Mouse (Mus musculus) megakaryocyte, adult 5-6 weeks (primary cell): ENCODE measurements around the gene Nufip2. TPM values are rescaled to one million over a fixed set of nuclear protein-coding genes. Genes with fewer than 3 reads are reported as not detected.

Experiments used
- ATAC-seq: 2 replicates; pipeline ENCODE4 v1.8.0; 2016; ENCODE audit warnings: mild to moderate bottlenecking, inconsistent platforms; ENCODE audit not compliant: poor library complexity, severe bottlenecking
- total RNA-seq, 2 experiments: library from RNA; stranded (forward) in 1 of 2; stranded (reverse) in 1 of 2; fragments of 153-499, 151-499 nt in 1 of 2; fragments of 221-1000, 200-1000 nt in 1 of 2; gene quantifications; 2 replicates each; pipeline versions ENCODE4 v1.2.3 to v1.2.4; 2015 to 2017

The Nufip2 gene
- total RNA-seq, 2 experiments from 2014 or later = 69.6 to 75.2 TPM

DNA sequence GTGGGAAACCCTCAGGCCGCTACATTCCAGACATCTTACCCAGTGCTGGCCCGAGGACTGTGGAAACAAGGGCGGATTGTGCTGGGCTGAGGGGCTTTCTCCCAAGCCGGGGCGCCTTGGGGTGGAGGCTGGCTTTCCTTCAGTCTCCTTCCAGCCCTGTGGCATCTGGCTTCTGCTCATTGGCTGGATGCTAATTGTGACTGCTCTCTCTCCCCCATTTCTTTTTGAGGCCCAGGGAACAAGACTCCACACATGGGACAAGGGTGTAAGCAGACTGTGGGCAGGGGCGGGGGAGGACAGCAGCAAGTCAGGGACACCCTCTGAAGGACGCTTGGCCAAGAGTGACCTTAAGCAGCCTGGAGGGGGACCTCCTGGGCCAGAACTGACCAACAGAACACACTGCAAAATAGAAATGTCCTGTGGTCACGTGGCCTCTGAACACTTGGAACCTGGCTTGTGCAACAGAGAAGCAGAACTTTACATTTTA is 105.3 kb downstream of the Nufip2 start:
- ATAC-seq = no peak

Other genes with a start within 250 kb of the Nufip2 start
- 0.09 and 0.21 TPM in 2 replicates for gene Coro6, start 223.7 kb upstream of the Nufip2 start, total RNA-seq (2015)
- gene Coro6, start 223.7 kb upstream of the Nufip2 start, total RNA-seq (2017) = not detected in 2 replicates
- gene Ankrd13b, start 196.5 kb upstream of the Nufip2 start, total RNA-seq (2015) = 2.0 and 2.1 TPM in 2 replicates
- gene Ankrd13b, start 196.5 kb upstream of the Nufip2 start, total RNA-seq (2017) = 2.8 and 9.1 TPM in 2 replicates
- gene Git1, start 192.6 kb upstream of the Nufip2 start, total RNA-seq (2015) = 17.6 and 20.0 TPM in 2 replicates
- gene Git1, start 192.6 kb upstream of the Nufip2 start, total RNA-seq (2017) = 12.3 and 18.7 TPM in 2 replicates
- 6.8 and 8.3 TPM in 2 replicates for gene Abhd15, start 171.0 kb upstream of the Nufip2 start, total RNA-seq (2015)
- gene Abhd15, start 171.0 kb upstream of the Nufip2 start, total RNA-seq (2017) = 13.8 and 17.0 TPM in 2 replicates
- gene Trp53i13, start 170.2 kb upstream of the Nufip2 start, total RNA-seq (2015) = 6.2 and 6.5 TPM in 2 replicates
- gene Trp53i13, start 170.2 kb upstream of the Nufip2 start, total RNA-seq (2017) = 5.0 and 5.8 TPM in 2 replicates
- gene Gm10392, start 167.0 kb upstream of the Nufip2 start, total RNA-seq (2015) = not detected in 2 replicates
- 0.51 and 1.8 TPM in 2 replicates for gene Gm10392, start 167.0 kb upstream of the Nufip2 start, total RNA-seq (2017)
- gene Taok1, start 78.3 kb upstream of the Nufip2 start, total RNA-seq (2015) = 40.5 and 41.9 TPM in 2 replicates
- gene Taok1, start 78.3 kb upstream of the Nufip2 start, total RNA-seq (2017) = 48.4 and 57.0 TPM in 2 replicates
- gene Cryba1, start 39.1 kb downstream of the Nufip2 start, total RNA-seq (2015) = not detected in 2 replicates
- not detected in 2 replicates for gene Cryba1, start 39.1 kb downstream of the Nufip2 start, total RNA-seq (2017)
- 14.0 and 21.5 TPM in 2 replicates for gene Myo18a, start 77.1 kb downstream of the Nufip2 start, total RNA-seq (2015)
- 69.7 and 84.8 TPM in 2 replicates for gene Myo18a, start 77.1 kb downstream of the Nufip2 start, total RNA-seq (2017)
- not detected in 2 replicates for gene Gm10277, start 101.6 kb downstream of the Nufip2 start, total RNA-seq (2015)
- gene Gm10277, start 101.6 kb downstream of the Nufip2 start, total RNA-seq (2017) = 0.40 TPM in 1 of 2 replicates, not detected in the other
- gene Pipox, start 207.9 kb downstream of the Nufip2 start, total RNA-seq (2015) = not detected in 2 replicates
- not detected in 2 replicates for gene Pipox, start 207.9 kb downstream of the Nufip2 start, total RNA-seq (2017)
- gene Sez6, start 244.6 kb downstream of the Nufip2 start, total RNA-seq (2015) = not detected in 2 replicates
- not detected in 2 replicates for gene Sez6, start 244.6 kb downstream of the Nufip2 start, total RNA-seq (2017)